Mouse (Mus musculus) left cerebral cortex, adult 9 months (tissue): Measurements from ENCODE around the gene Chd9.

ENCODE experiments used
- DNase-seq, 2 experiments: peaks; one replicate each; pipeline ENCODE4 v3.0.0; 2022; ENCODE audit warnings: low spot score in 2 of 2

Gene Chd9

DNA sequence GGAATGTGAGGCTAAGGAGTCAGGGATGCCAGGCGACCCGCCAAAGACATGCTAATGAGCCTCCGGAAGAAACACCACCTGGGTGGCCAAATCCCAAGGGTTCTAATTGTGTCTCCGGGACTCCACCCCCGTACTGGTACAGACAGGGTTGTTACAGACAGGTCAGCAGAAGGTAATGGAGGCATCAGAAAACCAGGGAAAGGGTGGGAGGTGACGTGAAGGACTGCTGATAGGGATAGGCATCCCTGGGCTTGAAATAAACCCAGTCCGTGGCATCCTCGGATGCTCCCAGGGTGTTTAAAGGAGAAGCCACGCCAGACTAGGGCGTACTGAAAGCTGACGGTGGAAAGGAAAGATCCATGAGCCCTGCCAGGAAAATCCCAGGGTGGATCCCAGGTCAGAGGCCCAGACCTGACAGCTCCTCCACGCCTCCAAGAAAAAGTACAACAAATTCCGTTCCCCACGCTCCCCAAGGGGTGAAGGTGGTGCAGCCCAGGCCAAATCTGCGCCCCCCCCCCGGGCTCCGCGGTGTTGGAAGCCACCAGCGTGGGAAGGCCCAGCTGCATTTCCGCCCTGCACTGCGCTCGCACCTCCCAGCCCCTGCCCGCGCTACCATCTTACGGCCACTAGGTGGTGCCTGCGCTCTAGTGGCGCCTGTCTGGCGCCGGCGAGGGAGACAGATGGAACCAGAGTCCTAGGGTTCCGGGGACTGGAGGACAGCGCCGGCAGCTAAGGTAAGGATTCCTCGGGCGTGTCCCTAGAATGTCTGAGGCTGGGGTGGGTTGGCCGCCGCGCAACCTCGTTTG lies at the start of gene Chd9:
Gene Chd9 (plus strand): TSS at position 172 of the 806 bp plus-strand sequence.
- peak; percentile 74 to 98 for DNase-seq

GRCm38 (mm10) chr8:90791616-90792015 lies 36.5 kb upstream of the Chd9 start:
- no peak for DNase-seq

DNA sequence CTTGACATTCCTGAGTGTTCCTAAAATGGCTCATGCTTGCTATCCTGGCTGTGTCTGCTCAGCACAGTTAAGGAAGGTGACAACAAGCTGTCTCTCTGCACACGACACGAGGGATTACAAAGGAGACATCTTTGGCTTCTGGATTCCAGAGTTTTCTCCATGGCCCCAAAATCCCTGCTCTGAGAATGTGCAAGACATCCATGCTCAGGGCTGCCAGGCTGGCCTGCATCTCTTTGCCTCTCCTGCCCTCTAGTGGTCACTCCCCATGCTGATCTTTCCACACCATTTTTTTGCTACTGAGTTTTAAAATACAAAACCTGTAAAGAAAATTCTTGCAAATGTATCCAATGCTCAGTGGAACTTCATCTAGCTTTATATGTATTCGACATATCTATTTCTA lies 34.4 kb upstream of the Chd9 start:
- peak; percentile 49 to 88 for DNase-seq

DNA sequence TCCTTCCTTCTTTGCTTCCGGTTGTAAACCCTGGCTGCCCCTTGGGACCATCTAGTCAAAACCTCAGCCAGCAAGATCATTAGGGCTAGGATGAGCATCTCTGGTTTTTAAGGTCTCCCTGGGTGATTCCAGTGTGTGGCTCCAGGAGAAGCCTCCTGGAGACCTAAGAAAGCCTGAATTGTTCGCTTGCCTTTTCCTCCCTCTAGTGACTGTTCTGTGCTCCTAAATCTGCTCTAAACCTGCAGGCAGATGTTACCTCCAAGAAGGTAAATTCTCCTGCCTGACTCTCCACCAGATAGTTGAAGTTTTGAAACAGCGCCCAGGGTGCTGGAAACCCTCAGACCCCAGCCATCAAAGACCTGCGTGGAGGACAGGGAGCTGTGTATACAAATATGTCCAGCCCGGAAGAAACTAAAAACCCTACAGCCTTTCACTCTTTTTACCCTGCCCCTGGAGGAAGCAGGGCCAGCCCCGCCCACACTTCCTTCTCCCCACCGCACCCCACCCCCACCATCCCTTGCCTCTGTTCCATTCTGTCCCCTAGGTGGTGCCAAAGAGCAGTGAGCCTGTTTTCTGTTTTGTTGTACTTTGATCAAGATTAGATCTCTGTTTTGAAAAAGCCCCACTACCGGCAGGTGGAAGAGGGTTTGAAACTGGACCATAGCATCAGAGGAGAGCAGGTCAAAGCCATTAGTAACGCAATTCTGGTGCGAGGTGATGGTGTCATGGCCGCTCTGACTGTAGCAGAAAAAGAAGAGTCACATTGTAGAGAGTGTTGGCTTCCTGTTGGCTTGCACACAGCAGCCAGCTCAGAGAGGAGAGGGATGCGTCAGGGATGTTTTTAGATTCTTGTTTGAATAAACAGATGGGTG lies 32.9 kb upstream of the Chd9 start:
- peak in 1 of 2 experiments; percentile 46 for DNase-seq

- no peak for DNase-seq
These were observed 28.7 kb upstream of the Chd9 start for GRCm38 (mm10) chr8:90799473-90799872.

DNA sequence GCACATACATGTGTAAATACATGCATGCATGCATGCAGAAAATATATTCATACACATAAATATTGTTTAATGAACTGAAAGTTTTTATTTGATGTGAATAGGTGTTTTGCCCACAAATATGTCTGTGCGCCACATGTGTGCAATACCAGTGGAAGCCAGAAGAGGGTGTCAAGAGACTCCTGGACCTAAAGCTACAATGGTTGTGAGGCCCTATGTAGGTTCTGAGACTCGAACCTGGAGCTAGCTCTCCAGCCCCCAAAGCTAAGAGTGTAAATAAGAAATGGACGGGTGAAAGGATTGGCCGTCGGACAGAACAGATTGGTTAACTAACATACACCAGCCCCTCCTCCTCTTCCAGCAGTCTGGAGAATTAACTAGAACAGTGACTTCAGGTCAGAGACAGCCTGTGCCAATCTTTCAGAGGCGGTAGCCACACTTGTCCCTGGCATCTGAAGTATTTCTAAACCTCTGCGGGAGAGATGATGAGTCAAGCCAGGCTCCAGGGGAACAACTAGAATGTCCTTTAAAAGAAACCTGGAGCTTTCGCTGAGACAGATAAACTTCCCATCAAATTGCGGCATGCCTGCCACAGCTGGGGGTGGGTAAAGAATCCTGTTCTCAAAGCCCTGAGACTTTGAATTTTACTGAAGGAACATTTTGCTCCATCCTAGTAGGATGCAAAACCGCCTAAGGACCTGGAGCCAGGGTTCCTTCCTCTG lies 14.4 kb upstream of the Chd9 start:
- no peak for DNase-seq

DNA sequence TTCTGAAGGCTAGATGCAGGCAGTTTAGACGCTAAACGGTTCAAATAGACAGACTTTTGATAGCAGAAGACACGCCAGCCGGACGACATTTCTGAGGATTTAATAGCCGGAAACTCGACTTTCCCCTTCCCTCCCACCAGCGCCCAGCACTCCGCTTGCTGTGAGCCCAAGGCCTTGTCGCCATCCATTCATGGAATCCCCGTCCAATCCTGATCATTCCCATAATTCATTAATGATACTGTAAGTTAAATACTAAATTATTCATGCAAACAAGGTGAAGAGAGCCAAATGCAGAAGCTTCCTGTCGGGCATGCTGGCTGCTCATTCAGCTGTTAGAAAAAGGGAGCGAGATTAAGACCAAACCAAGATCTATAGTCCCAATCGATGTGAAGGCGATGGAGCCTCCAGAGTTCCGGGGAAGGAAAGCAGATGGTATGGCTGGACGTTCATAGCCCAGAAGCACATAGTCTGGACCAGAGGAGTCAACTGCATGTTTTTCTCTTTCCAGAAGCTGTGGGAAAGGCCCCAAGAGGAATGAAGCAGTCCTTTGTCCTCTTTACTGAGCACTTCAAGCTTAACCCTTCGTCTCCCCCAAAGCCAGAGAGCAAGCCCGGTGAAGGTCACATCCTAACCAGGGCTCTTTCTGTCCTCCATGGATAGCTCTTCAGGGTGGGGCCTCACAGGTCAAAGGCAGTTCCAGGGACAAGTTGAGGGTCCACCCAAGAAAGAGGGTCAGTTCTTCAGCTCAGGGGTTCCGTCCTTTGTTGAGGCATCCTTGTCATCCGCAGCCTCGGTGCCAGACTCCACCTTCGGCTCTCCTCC lies 11.9 kb upstream of the Chd9 start:
- no peak for DNase-seq

DNA sequence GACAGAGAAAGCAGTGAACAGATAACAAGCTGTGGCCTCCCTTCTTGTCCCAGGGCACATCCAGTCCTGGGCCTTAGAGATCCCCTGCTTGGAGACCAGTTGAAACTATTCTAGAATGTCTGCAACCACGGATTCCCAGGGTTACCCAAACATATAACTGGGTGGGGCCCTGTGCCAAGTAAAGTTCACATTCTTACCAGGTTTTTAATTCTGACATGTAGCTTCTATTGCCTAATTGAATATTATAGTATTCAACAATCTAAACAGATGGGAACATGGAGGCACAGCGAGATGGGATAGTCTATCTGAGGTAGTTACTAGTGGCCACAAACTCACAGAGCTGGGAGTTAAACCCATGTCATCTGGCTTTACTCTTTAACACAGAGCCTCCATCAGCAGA lies 10.9 kb upstream of the Chd9 start, which contains the start of gene Gm19935:
Gene Gm19935 (minus strand): TSS at position 101 of the 400 bp plus-strand sequence.
- no peak for DNase-seq

- no peak for DNase-seq
These were observed 8.4 kb upstream of the Chd9 start for GRCm38 (mm10) chr8:90819561-90820320.

- DNase-seq: no peak
These were observed 7.8 kb upstream of the Chd9 start for GRCm38 (mm10) chr8:90820321-90820696.

- DNase-seq: no peak
These were observed 5.7 kb upstream of the Chd9 start for GRCm38 (mm10) chr8:90822443-90822842.

DNA sequence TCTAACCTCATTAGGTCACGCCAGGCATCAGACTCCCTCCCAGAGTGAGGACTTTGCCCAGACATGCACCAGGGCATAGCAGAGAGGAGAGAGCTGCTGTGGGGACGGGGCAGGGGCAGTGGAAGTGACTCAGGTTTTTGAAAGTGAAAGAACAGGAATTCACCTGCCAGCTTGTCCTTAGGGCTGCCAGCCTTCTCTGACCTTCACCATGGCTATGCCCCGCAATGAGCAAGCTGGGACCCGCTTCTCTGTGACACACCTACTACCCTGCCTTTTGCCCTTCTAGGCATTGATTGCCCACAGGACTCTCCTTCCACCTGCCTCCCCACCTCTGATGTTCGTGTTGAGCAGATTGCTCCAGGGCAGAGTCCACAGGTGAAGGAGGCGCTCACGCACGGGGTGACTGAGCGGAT lies 2.7 kb upstream of the Chd9 start:
- no peak for DNase-seq

DNA sequence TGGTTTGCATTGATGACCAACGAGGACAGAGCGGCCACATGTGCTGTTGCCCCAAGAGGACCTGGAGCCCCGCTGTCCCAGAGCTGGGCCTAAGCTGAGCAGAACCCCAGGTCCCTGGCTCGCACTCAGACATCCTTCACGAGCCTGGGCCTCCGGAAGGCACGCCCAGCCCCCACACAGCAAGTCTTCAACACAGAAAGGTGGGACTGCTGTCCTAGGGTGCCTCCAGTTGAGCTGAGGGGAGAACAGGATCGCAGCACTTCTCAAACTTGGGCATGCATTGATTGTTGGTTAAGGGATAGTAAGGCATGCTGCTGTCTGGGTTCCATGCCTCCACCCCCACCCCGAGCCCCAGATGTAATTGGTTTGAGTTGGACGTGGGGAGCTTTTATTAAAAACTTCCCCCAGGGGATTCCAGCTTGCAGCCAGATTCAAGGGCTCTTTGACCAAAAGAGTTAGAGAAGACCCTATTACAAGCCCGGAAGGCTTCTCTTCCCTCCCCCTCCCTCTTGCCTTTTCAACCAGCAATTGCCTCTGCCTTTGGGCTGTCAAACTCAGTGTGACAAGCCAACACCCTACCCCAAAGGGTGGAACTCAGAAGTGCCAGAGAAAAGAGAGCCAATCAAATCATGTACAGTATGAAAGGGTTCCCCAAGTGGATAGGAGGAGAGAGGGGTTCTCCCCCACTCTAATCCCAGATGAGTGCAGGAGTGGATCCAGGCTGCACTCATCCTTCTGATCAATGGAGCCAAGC lies 1.0 kb downstream of the Chd9 start:
- peak in 1 of 2 experiments; percentile 31 for DNase-seq

DNA sequence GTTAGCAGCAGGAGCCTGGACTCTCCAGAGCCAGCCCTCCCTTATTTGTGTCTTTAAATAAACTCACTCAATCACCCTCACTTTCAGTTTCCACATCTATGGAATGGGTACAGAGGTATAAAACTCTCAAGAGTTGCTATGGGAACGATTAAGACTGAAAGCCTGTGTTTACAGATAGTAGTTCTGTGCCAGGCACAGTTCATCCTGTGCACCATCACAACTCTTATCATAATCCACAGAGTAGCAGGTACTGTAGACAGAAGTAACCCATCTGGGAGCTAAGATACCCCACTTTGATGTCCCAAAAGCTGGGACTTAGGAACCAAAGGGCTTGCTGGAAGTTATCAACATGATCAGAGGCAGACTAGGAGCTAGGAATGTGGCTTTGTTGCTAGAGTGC lies 1.7 kb downstream of the Chd9 start:
- DNase-seq: no peak

DNA sequence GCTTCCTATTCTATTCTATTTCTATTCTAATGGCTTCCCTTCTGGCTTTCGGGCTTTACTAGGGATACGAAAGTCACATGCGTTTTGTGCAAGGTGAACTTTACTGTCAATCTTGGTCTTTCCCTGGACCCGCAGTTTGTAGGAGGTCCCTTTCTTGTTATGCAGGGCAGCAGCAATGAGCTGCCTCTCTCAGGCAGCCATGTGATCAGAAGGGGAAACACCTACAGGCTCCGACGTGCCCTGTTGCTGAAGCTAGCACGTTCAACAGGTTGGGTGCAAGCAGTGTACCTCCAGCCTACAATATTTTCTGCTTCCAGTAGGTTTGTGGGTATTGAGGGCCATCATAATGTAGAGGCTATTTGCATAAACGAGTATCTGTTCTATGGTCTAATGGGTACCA lies 2.8 kb downstream of the Chd9 start:
- no peak for DNase-seq

DNA sequence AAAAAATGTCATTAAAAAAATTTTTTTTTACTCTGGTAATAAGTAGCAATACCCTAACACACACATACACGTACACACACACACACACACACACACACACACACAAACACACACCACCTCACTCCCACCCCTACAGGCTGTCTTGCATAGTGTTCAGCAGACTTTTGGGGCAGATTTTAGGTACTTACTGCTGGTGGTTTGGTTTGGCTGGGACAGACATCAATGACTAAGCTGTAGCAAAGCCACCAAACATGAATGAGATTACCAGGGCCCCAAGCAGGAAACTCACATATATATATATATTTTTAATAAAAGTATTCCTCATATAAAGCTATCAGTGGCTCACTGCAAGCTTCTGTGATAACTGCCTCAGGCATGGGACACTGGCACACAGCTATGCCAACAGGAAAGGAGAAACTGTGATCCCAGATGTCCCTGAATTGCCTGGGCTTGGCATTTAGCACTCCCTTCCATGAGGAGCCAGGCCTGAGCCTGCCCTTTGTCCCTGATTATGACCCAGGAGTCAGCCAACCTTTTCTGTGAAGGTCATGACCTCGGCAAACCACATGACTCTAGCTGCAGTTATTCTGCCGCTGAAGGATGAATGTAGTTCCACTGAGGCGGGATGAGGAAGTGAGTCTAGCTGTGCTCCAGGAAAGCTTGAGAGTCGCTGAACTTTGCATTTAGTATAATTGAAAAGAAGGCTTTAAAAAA lies 4.6 kb downstream of the Chd9 start:
- no peak for DNase-seq

DNA sequence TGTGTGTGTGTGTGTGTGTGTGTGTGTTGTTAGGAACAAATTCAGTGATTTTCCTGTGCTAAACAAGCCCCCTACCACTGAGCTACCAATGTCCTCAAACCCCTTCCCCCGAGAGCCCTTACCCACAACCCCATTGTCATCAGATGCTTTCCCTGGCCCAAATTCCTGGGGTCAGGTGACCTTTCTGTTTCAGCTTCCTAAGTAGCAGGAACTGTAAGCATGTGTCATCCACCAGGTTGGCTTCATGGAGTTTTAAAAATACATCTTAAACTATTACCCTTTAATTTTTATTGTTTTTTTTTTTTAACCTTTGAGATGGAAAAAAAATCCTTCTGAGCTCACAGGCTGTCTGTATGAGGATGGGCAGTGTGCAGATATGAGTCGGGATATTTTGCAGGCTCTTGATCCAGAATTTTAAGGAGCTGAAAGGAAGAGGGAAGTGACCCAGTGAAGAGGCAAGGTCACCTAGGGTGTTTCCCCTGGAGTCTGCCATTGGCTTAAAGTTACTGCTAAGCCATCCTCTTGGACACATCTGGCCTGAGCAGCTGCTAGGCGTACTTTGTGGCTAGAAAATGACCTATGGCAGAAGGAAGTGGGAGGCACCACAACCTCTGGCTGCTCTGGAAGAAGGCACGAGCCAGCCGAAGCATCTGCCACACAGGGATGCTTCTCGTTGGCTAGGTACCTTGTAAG lies 5.6 kb downstream of the Chd9 start:
- no peak for DNase-seq

DNA sequence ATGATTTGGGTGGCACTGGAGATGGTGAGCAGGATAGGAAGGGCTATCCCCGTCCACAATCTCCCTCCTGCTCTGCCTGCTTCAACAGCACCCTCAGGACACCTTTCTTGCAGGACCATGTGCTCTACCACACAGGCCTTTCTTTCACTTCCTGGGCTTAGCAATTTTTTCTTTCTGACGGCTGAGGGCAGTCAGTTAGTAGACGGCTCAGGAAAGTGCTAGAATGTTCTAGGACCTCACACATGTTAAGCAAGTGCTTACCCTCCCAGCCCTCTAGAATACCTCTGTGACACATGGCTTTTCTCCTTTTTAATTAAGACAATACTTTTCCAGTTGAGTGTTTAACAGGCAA lies 6.1 kb downstream of the Chd9 start:
- DNase-seq: no peak

DNA sequence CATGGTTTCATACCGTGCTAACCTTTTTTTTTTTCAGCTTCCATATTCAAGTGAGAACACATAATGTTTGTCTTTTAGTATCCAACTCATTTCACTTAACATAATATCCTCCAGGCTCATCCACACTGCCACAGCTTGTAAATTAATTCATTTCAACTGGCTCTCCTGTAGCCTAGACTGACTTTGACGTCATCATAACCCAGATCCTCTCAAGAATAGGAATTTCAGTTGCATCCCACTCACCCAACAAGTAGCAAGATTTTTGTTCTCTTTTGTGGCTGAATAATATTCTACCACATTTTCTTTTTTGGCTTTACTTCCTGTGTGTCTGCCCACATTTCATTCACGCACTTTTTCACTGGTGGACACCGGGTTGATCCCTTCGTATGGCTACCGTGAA lies 9.3 kb downstream of the Chd9 start:
- no peak for DNase-seq
